Mouse (Mus musculus) kidney, adult 8-10 months (tissue): ENCODE data around the gene Smpd3.

Experiments used
- DNase-seq, 2 experiments: peaks; one replicate each; pipeline ENCODE4 v3.0.0; 2022

Gene Smpd3

GRCm38 (mm10) chr8:106337852-106338521 is at the start of gene Smpd3:
Smpd3 (minus strand) TSS chr8:106337988.
- DNase-seq: peak; percentile 99

GRCm38 (mm10) chr8:106381026-106381425 is 43.2 kb upstream of the Smpd3 start:
- no peak for DNase-seq

- DNase-seq: no peak
Measured at GRCm38 (mm10) chr8:106379357-106379756, 41.6 kb upstream of the Smpd3 start.

DNA sequence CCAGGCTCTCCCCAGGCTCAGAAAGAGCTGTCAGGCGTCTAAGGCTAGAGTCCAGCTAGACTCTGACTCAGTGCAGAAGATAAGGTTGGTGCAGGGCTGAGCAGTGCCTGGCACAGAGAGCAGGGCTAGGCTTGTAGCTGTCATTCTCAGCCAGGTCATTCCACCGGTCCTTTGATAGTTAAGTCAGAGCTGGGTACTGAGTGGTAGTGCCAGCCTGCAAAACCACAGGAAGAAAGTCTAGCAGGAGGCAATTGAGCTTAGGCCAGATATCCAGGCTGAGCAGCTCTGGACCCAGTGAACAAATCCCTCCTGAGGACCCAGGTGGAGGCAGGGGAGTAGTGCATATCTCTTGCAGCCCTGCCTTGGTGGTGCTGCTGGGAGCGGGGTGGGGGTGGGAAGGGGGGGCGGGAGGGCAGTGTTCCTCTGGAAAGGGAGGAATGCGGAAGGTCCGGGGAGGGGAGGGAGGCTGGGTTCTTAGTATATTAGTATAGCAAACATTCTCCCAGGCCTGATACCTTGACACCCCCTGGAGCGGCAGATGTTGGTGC is 40.8 kb upstream of the Smpd3 start:
- no peak for DNase-seq

DNA sequence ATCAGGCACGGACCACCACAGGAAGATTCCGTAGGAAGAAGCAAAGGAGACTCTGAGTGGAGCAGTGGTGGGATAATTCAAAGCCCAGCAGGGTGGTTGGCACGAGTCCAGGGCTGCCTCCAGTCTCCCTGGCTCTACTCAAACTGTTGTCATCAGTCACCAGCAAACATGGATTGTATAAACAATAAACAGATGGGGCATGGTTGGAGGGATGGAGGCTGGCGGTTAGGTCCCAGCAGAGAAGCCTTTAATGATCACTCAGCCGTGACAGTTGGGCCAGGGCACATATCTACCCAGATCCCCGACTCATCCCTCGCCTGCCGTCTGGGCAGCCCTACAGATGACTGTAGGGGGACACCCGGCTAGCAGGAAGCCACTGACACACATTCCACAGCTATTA is 39.1 kb upstream of the Smpd3 start:
- DNase-seq: no peak

DNA sequence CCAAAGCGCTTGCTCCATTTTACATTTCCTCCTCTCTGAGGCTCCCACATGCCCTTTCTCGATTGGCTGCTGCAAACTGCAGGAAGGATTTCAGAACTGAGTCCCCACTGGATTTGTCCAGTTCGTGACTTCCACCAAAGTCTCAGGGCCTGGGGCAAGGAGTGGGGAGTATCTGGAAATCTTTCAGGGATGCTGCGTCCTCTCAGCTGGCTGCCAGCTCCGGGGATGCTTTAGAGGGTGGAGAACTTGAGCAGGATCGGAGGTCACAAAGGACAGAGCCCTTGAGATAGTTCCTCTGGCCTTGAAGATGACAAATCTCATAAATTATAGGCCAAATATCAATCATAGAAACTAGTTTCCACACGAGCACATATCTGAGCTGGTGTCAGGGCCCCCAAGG is 38.2 kb upstream of the Smpd3 start:
- DNase-seq: no peak

GRCm38 (mm10) chr8:106369069-106369468 is 31.3 kb upstream of the Smpd3 start:
- no peak for DNase-seq

GRCm38 (mm10) chr8:106368501-106368900 is 30.7 kb upstream of the Smpd3 start:
- no peak for DNase-seq

DNA sequence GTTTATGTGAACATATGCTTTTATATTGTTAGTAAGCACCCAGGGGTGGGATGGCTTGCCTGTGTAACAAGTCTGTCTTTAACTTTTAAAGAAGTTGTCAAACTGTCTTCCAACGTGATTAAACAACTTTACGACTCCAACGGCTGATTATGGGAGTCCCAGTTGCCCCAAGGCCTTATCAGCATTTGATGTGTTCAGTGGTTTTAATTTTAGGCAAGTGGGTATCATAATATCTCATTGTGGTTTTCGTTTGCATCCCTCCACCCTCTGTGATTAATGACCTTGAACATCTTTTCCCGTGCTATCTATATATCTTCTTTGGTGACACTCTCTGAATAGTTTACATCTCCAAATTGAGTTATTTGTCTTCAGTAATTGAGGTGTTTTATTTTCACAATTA is 27.0 kb upstream of the Smpd3 start:
- DNase-seq: no peak

DNA sequence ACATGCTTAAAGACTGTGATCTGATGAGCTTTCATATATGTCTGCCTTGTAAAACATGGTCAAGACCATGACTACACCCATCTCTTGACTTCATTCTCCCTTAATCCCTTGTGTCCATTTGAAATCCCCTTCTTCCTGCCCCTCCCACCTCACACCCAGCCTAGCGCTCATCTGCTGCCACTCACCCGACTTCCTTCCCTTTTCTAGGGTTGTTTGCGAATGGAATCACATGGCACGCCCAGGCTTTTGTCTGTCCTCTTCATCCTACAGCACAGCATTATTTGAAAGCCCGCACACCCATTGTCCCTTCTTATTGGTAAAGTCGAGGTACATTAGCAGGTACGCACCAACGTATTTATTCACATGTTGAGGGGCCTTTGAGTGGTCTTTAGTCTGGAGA is 26.5 kb upstream of the Smpd3 start:
- DNase-seq: no peak

DNA sequence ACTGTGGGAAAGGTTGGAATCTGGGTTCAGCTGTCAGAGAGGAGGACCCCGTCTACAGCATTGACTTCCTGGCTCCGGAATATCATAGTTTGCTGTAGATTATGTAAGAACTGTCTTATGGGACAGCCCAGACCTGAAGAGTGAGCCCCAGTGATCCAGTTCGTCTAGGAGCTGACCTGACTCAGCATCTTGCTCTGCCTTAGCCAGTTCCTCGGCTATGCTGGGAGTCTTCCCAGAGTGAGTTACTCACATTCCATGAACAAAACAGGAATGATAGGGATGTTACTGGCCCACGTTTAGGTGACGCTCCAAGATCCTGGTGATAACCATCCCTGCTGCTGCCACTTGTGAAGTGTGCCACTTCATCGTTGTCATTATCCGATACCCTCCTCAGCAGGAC is 25.5 kb upstream of the Smpd3 start:
- DNase-seq: no peak

DNA sequence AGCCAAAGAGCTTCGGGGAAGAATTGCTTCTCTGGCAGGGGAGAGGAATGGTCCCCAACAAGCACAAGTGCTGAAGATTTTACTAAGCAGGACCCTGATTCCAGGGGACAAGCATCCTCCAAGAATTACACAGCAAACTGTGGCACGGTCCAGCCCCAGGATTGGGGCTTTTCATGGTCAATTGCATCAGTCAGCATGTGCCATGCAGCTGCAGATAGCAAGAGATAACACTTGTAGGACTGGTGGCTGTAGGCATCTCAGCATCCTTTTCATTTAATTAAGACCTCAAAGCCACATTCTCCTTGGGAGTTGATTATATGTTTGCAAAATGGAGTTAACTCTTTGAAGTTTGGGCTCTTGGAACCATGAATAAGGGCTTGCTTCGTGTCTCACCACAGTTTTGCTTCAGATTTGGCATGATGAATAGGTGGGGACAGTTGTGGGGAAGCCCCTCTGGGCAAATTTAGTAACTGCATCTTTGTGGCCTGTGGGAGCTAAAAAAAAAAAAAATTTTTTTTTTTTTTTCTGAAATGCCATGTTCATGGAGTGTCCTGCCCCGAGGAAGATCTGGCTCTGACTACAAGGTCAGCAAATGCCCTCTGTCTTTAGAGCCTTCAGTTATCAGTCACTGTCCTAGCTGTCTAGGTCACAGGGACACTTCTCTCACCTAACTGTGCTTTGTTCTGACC is 22.0 kb upstream of the Smpd3 start:
- no peak for DNase-seq

GRCm38 (mm10) chr8:106351135-106351534 is 13.3 kb upstream of the Smpd3 start:
- DNase-seq: no peak

DNA sequence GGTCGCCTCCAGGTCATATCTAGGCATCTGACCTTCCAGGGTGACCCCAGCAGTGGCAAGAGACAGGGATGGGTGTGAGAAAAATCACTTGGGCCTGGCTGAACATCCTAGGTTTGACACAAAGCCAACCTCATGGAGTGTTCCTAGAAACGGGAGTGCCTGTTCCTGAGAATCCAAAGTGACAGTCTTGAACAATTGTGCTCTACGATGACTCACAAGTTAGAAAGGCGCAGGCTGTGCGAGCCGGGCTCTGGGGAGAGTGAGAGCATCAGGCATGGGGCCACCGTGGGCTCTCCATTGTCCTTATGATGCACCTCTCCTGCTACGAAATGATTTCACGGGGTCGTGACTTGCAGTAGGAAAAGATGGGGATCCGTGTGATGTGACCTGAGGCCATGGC is 11.6 kb upstream of the Smpd3 start:
- DNase-seq: no peak

GRCm38 (mm10) chr8:106346123-106346522 is 8.3 kb upstream of the Smpd3 start:
- no peak for DNase-seq

GRCm38 (mm10) chr8:106343471-106343870 is 5.7 kb upstream of the Smpd3 start:
- no peak for DNase-seq

DNA sequence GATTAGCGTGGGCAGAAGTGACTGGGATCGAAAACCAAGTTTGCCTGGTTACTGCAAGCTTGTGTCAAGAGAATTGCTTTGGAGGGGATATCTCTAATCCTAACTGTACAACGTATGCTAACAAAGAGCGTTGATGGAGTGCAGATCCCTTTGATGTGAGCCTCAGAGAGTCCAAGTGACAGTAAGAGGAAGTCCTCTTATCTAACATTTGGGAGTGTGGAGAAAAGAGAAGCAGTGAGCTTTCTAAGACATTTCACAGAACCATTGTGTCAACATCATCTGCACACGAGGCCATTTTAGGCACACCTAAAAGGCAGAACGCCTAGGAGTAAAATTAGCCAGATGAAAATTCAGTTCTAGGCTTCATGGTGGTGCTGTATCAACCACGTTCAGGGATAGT is 5.0 kb upstream of the Smpd3 start:
- no peak for DNase-seq

- no peak for DNase-seq
Measured at GRCm38 (mm10) chr8:106338741-106339209, 987 bp upstream of the Smpd3 start.

DNA sequence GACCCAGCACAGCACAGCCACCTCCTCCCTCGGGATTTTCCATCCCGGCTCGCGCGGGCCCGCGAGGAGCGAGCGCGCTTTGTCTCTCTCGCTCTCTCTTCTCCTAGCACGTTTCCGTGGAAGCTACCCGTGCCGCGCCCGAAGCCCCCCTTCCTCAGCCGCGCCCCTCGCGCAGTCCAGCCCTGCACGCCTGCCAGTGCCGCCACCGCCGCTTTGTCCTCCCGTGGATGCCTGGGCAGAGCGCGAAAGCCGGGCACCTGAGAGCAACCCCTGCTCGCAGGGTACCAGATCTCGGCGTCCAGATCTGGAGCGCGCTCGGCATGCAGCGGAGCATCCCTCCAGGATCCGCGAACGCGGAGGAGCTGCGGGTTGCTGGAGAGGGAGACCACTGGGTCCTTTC is 1.2 kb downstream of the Smpd3 start:
- no peak for DNase-seq

DNA sequence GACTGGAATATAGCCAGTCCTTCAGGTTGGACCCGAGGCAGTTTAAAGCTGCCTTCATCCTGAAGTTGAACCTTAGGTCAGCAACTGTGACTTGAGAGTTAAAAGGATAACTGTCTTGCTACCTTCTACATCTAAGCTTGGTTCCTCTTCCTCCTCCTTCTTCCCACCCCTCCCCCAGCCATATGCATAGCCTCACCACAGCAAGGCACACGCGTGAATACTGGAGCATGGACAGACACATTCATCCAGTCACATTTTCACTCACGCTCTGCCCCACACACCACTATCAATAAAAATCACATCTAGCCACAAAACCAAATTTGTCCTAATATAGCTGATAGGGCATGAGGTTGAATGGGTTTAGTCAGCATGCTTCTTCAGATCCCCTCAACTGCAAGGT is 1.8 kb downstream of the Smpd3 start:
- no peak for DNase-seq

GRCm38 (mm10) chr8:106335196-106335595 is 2.6 kb downstream of the Smpd3 start:
- peak in 1 of 2 experiments; percentile 18 for DNase-seq

DNA sequence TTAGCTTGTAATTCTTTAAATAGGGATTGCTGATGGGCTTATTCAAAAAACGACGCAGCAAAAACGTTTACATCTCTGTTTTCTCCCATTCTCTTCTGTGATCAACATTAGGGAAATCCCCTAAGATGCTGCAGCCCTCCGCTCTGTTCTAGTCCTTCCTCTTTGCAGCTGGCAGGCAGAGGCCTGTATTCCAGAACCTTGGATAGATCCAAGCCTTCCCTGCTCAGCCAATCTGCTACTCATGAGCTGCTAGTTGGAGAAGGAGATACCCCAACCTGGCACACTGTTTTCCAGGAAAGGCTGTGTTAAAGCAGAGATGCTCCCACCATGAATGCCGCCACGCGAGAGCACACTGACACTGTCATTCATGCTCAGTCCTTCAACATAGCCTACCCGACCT is 4.4 kb downstream of the Smpd3 start:
- no peak for DNase-seq

DNA sequence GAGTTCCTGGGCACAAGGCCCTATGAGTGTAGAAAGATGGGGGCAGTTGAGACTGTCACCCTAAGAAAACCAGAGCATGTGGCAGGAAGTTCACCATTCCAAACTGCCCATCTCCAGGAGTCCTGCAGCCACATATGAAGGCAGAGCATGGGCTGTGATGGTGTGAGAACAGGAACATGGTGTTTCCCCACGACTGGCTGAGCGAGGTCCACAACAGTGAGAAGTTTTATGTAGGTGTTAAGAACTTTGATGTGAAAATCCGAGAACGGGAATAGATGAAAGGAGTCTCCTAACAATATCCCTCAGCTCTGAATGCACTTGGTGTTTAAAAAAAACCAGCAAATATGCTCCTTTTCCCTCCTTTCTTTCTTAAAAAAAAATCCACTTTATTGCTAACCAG is 5.3 kb downstream of the Smpd3 start:
- no peak for DNase-seq

- DNase-seq: no peak
Measured at GRCm38 (mm10) chr8:106326624-106327023, 11.2 kb downstream of the Smpd3 start.
